ENCODE assay signal across 7 mouse cellular contexts in the genomic region with DNA sequence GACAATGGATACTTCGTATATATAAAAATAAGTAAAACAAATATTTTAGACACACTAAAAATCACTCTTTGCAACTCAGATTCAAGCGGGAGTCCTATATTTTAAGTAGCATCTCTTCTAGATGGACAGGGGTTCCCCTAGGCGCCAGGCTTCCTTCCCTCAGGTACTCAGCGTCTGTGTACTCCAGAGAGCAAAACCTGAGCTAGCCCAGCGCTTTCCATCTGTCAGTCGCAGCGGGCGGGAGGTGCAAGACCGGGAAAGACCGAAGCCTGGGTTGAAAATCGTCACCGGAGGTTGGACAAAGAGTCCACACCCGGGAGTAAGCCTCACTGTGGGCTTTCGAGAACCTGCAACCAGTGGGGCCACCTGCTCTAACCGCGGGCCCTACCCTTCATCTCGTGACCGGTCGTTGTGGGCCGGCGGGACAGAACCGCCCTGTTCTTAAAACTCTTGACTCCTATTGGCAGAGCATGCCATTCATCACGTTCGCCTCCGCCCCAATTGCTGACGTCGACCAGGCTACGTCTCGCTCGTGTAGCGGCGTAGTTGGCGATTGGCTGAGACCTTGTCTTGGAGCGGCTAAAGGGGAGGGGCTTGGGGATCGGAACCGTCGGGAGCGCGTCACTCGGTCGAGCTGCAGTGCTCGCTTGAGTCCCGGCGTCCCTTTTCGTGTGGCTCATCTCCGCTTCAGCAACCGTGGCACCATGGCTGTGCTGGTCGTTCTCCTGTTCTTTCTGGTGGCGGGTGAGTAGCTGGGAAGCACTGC. TPM values are rescaled to one million over a fixed set of nuclear protein-coding genes. Genes with fewer than 3 reads are reported as not detected.
A peak's percentile ranks its signal among the peaks of the same experiment; 100 is the strongest.
DNase-seq lines count a peak whose midpoint lies in the region; ATAC-seq lines count a peak whose summit lies in the region.

A gene (plus strand): TSS at position 610 of the 766 bp plus-strand sequence.

- H3K4me2 ChIP-seq in intestine, embryonic 16.5 days (ENCODE audit: low read depth, low read length): peak within 1 kb of the TSS; percentile 45
- H3K4me2 ChIP-seq in midbrain, embryonic 11.5 days: peak within 1 kb of the TSS; percentile 49

- H3K27me3 ChIP-seq in intestine, embryonic 16.5 days (replicated peaks; ENCODE audit: control insufficient read depth, insufficient read depth, low read length): peaks cover 2% of the 10 kb centered on the region; the same call in 1 of the 2 replicates
- H3K27me3 ChIP-seq in midbrain, embryonic 11.5 days (ENCODE audit: control insufficient read depth, insufficient read depth, low read length): no peaks in the 10 kb centered on the region; the same call in 1 of the 2 replicates

- peak within 1 kb of the TSS; percentile 74 for H3K4me3 ChIP-seq in intestine, embryonic 16.5 days (ENCODE audit: low read length)
- peak within 1 kb of the TSS; percentile 64 for H3K4me3 ChIP-seq in midbrain, embryonic 11.5 days (ENCODE audit: low read depth, low read length)

- intact Hi-C loops in left cerebral cortex, postnatal 36 days (cut with DNase I): no loop called here

- H3K36me3 ChIP-seq in intestine, embryonic 16.5 days (ENCODE audit: control insufficient read depth, insufficient read depth, low read length): no peaks in the 10 kb centered on the region
- no peaks in the 10 kb centered on the region for H3K36me3 ChIP-seq in midbrain, embryonic 11.5 days (ENCODE audit: control insufficient read depth, insufficient read depth, low read length)

- peak within 1 kb of the TSS; percentile 85 for H3K9ac ChIP-seq in intestine, embryonic 16.5 days (ENCODE audit: low read depth, low read length)
- H3K9ac ChIP-seq in midbrain, embryonic 11.5 days (ENCODE audit: low read length): peak within 1 kb of the TSS; percentile 83

- H3K9me3 ChIP-seq in intestine, embryonic 16.5 days (ENCODE audit: control insufficient read depth, low read length): no peaks in the 10 kb centered on the region
- H3K9me3 ChIP-seq in midbrain, embryonic 11.5 days (ENCODE audit: control insufficient read depth, low read length): no peaks in the 10 kb centered on the region

- no peaks in the 10 kb centered on the region; the same call in 1 of the 2 replicates for H3K4me1 ChIP-seq in intestine, embryonic 16.5 days (ENCODE audit: control insufficient read depth, insufficient read depth, low read length)
- H3K4me1 ChIP-seq in midbrain, embryonic 11.5 days (ENCODE audit: control insufficient read depth, insufficient read depth, low read length): no peaks in the 10 kb centered on the region

- 14% methylated on average over 47 of the region's 49 CpGs for WGBS in intestine, embryonic 16.5 days
- 25% methylated on average over 49 of the region's 49 CpGs for WGBS in midbrain, embryonic 11.5 days

- peak; percentile 99 for ATAC-seq in intestine, embryonic 16.5 days
- ATAC-seq in midbrain, embryonic 11.5 days (ENCODE audit: low FRiP score): peak; percentile 100

- peak; percentile 92 for DNase-seq in adrenal gland, adult 8-10 months
- DNase-seq in embryo, embryonic 9.5 days (ENCODE audit: extremely low spot score): peak; percentile 89
- peak; percentile 76 to 85 for DNase-seq in gastrocnemius, postnatal 4 days (ENCODE audit: low spot score in 2 of 2)
- peak; percentile 89 to 90 for DNase-seq in left cerebral cortex, postnatal 36 days (ENCODE audit: low spot score in 2 of 2)
- peak; percentile 94 for DNase-seq in midbrain, embryonic 11.5 days (ENCODE audit: low spot score, missing footprints)
- DNase-seq in skeletal muscle tissue, adult 2 months (ENCODE audit: low read depth, low spot score): peak; percentile 95

- H3K27ac ChIP-seq in intestine, embryonic 16.5 days (ENCODE audit: low read length): peak within 1 kb of the TSS; percentile 82
- H3K27ac ChIP-seq in midbrain, embryonic 11.5 days (ENCODE audit: low read depth, low read length): peak within 1 kb of the TSS; percentile 68

RNA-seq across cellular contexts. Expression of the gene that starts here (rescaled TPM):
- total RNA-seq in adrenal gland, adult 8-10 months (2022): 10 to 100 TPM; 63.5 to 72.0 (median 68.5) TPM
- 10 to 100 TPM; 20.8 to 21.4 TPM for total RNA-seq in gastrocnemius, postnatal 4 days (2021)
- 187 and 197 TPM in 2 replicates for polyA plus RNA-seq in intestine, embryonic 16.5 days (2015; fragmentation: Nextera tagmentation; extraction: Ambion mirVana)
- total RNA-seq in left cerebral cortex, postnatal 36 days (2021): 100 to 1,000 TPM; 213 to 214 TPM
- polyA plus RNA-seq in midbrain, embryonic 11.5 days (2014; fragmentation: Nextera tagmentation; extraction: Ambion mirVana): 98.7 and 103 TPM in 2 replicates

Comparison
In these comparisons a context has a peak if more than half of its experiments do, and no peak if none do; other contexts are left out.
1. Peak in every context shown above with its lines: DNase-seq, ATAC-seq, H3K4me3 ChIP-seq and H3K27ac ChIP-seq.